Mouse (Mus musculus) kidney, embryonic 15.5 days (tissue): ENCODE measurements around the gene Ccdc87. TPM values are rescaled to one million over a fixed set of nuclear protein-coding genes. Genes with fewer than 3 reads are reported as not detected.

Source experiments
- ATAC-seq: fragments of 200-750 bp; cut with Nextera tagmentation; replicated peaks from 2 replicates; pipeline ENCODE4 v1.8.0; 2017; ENCODE audit warnings: moderate TSS enrichment; ENCODE audit not compliant: low FRiP score
- H3K27ac ChIP-seq: fragments of 300-500 bp; sonication (generic); 2 replicates; pipeline ENCODE4 v1.5.1; 2015; ENCODE audit warnings: mild to moderate bottlenecking, inconsistent platforms
- H3K27me3 ChIP-seq: fragments of 300-500 bp; sonication (generic); 2 replicates; pipeline ENCODE4 v1.6.1; 2015; ENCODE audit warnings: inconsistent platforms
- H3K36me3 ChIP-seq: fragments of 300-500 bp; sonication (generic); 2 replicates; pipeline ENCODE4 v1.6.1; 2015; ENCODE audit warnings: inconsistent platforms
- H3K4me1 ChIP-seq: fragments of 300-500 bp; sonication (generic); 2 replicates; pipeline ENCODE4 v1.6.1; 2015; ENCODE audit warnings: inconsistent platforms
- H3K4me2 ChIP-seq: fragments of 300-500 bp; sonication (generic); 2 replicates; pipeline ENCODE4 v1.6.1; 2015; ENCODE audit warnings: moderate library complexity, mild to moderate bottlenecking, inconsistent platforms
- H3K4me3 ChIP-seq: fragments of 300-500 bp; sonication (generic); replicated peaks from 2 replicates; pipeline ENCODE4 v1.5.1; 2015; ENCODE audit warnings: mild to moderate bottlenecking, inconsistent platforms
- H3K9ac ChIP-seq: fragments of 300-500 bp; sonication (generic); 2 replicates; pipeline ENCODE4 v1.6.1; 2015; ENCODE audit warnings: mild to moderate bottlenecking, inconsistent platforms
- H3K9me3 ChIP-seq: fragments of 300-500 bp; sonication (generic); replicated peaks from 2 replicates; pipeline ENCODE4 v1.6.1; 2016; ENCODE audit warnings: inconsistent platforms
- WGBS: fragments of 180-500 bp; shearing (Covaris S2); methylation state at CpG from one replicate; pipeline ENCODE4 v1.1.7; 2015; ENCODE audit warnings: mixed read lengths; 5-methylcytosine and 5-hydroxymethylcytosine counted together
- polyA plus RNA-seq: library from polyadenylated mRNA; unstranded; fragments of >200 nt; fragmentation: Nextera tagmentation; extraction: Ambion mirVana; gene quantifications from 2 replicates; pipeline ENCODE4 v1.2.1, GENCODE M21; 2015

Gene Ccdc87
- polyA plus RNA-seq, 1 experiment from 2014 or later, result not detected

DNA sequence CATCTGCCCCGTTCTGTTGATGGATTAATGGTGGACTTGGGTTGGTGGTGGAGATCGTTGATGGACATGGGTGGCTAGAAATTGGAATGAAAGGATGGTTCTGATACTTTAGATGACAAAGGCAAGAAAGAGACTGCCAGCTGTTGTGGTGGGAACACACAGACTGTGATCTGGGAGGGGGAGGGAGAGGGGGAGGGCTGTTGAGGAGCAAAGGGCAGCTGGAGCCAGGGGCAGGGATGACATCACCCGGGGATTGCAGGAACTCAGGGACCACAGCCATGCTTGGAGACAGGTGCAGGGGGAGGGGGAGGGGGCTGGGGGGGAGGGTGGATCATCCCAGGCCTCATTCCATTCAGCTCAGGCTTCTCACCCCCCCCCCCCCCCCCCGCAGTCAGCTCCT lies 37.1 kb downstream of the Ccdc87 start:
- H3K9me3 ChIP-seq, result no peaks in the 10 kb centered on the region
- 60% methylated on average over 2 of the region's 4 CpGs for WGBS
- H3K4me2 ChIP-seq, result no peak overlapping the region
- H3K4me1 ChIP-seq, result peaks cover 29% of the 10 kb centered on the region
- no peaks in the 10 kb centered on the region for H3K36me3 ChIP-seq
- no peaks in the 10 kb centered on the region for H3K27me3 ChIP-seq
- H3K9ac ChIP-seq, result no peak overlapping the region
- no peak overlapping the region for H3K27ac ChIP-seq
- ATAC-seq, result no peak
- no peak overlapping the region for H3K4me3 ChIP-seq

GRCm38 (mm10) chr19:4876755-4877154 lies 37.6 kb downstream of the Ccdc87 start:
- Histone ChIP-seq H3K4me2 (peak overlapping the region; percentile 89), H3K27ac (no peak overlapping the region), H3K36me3 (no peaks in the 10 kb centered on the region), H3K9me3 (no peaks in the 10 kb centered on the region), H3K27me3 (no peaks in the 10 kb centered on the region), H3K4me1 (peaks cover 29% of the 10 kb centered on the region), H3K9ac (no peak overlapping the region), H3K4me3 (no peak overlapping the region)
- ATAC-seq, result no peak
- 32% methylated on average over 3 of the region's 3 CpGs for WGBS

- peak within 1 kb of the TSS; percentile 99 for H3K4me3 ChIP-seq
- no peaks in the 10 kb centered on the region for H3K9me3 ChIP-seq
- peaks cover 29% of the 10 kb centered on the region for H3K4me1 ChIP-seq
- no peaks in the 10 kb centered on the region for H3K36me3 ChIP-seq
- peak within 1 kb of the TSS; percentile 88 for H3K27ac ChIP-seq
- H3K4me2 ChIP-seq, result peak within 1 kb of the TSS; percentile 89
- WGBS, result under 1% methylated on average over 17 of the region's 17 CpGs
- H3K27me3 ChIP-seq, result no peaks in the 10 kb centered on the region
- peak; percentile 49 for ATAC-seq
- H3K9ac ChIP-seq, result peak within 1 kb of the TSS; percentile 92
Observed at GRCm38 (mm10) chr19:4877785-4878184, 38.6 kb downstream of the Ccdc87 start, which contains the start of gene Actn3. Gene Actn3 (minus strand): TSS chr19:4877909.

DNA sequence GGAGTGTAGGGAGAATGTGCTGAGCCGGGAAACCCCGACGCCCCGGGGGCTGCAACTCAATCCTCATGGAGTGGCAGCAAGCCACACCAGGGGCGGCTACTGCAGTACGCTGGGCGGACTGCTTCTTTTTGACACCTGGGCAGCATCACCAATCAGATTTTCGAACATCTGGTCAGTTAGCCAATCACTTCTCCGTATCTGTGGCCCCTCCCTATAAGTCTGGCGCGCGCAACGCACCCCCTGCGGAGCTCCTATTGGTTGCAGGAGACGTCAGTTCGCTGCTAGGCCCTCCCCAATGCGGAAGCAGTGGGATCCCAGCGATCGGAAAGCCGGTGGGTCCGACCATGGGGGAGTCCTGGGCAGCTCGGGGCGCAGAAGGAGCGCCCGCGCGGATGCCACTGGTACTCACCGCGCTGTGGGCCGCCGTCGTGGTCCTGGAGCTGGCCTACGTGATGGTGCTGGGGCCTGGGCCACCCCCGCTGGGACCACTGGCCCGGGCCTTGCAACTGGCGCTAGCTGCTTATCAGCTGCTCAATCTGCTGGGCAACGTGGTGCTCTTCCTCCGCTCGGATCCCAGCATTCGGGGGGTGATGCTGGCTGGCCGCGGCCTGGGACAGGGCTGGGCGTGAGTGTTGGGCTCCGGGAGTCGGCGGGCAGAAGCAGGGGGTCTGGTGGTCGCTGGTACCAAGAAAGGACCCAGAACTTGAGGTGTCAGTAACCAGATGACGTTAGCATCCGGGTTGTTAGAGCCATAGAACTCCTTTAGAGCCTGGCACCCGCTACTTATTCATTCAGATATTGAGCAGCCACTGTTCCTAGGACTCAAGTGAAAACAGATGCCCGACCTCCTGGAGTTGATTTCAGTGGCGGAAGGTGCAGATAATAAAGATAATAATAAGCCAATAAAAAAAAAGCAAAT lies 39.5 kb downstream of the Ccdc87 start, which contains the start of gene Zdhhc24:
TSS of gene Zdhhc24 (plus strand) at position 264 of the 919 bp plus-strand sequence.
- H3K36me3 ChIP-seq, result no peaks in the 10 kb centered on the region
- peak within 1 kb of the TSS; percentile 89 for H3K4me2 ChIP-seq
- H3K27me3 ChIP-seq, result no peaks in the 10 kb centered on the region
- peak; percentile 98 for ATAC-seq
- peak within 1 kb of the TSS; percentile 88 for H3K27ac ChIP-seq
- peaks cover 29% of the 10 kb centered on the region for H3K4me1 ChIP-seq
- 2% methylated on average over 52 of the region's 52 CpGs for WGBS
- H3K4me3 ChIP-seq, result peak within 1 kb of the TSS; percentile 99
- H3K9ac ChIP-seq, result peak within 1 kb of the TSS; percentile 92
- H3K9me3 ChIP-seq, result no peaks in the 10 kb centered on the region

DNA sequence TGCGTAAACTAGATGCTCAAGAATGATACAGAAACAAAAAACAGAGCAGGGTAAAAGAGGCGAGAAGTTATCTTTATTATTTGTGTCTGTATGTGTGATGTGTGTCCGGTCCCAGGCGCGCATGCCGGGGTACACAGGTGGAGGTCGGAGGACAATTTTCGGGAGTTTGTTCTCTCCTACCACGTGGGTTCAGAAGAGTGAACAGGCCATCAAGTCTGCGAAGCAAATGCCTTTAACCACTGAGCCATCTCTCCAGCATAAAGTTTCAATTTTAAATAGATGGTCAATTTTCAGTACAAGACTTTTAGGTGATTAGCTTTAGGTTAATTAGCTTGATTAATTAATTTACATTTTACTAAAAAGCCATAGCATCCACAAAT lies 40.1 kb downstream of the Ccdc87 start:
- 64% methylated on average over 10 of the region's 10 CpGs for WGBS
- Histone ChIP-seq H3K4me2 (peak overlapping the region; percentile 89), H3K4me3 (peak overlapping the region; percentile 99), H3K27me3 (no peaks in the 10 kb centered on the region), H3K9ac (peak overlapping the region; percentile 92), H3K27ac (no peak overlapping the region), H3K9me3 (no peaks in the 10 kb centered on the region), H3K36me3 (no peaks in the 10 kb centered on the region), H3K4me1 (peaks cover 29% of the 10 kb centered on the region)
- ATAC-seq, result no peak

DNA sequence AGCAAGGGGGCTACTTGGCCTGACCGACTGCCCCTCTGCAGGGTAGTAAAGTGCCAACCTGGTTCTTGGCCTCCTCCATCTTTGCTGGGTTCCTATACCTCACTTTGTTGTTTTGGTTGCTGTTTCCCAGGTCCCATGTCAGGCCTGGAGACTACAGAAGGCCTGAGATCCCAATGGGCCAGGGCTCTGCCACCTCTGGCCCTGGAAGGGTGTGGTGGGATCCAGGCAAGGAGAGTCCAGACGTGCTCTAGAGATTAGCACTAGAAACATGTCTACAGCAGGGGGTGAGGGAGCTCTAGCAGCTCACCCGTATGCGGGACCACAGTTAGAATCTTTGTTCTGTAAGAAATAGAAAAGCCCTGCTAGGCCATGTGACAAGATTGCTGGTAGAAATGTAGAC lies 44.8 kb downstream of the Ccdc87 start:
- Histone ChIP-seq H3K27ac (no peak overlapping the region), H3K4me2 (no peak overlapping the region), H3K9me3 (no peaks in the 10 kb centered on the region), H3K9ac (no peak overlapping the region), H3K27me3 (no peaks in the 10 kb centered on the region), H3K36me3 (no peaks in the 10 kb centered on the region), H3K4me3 (no peak overlapping the region), H3K4me1 (peaks cover 11% of the 10 kb centered on the region)
- 83% methylated on average over 4 of the region's 4 CpGs for WGBS
- ATAC-seq, result no peak

DNA sequence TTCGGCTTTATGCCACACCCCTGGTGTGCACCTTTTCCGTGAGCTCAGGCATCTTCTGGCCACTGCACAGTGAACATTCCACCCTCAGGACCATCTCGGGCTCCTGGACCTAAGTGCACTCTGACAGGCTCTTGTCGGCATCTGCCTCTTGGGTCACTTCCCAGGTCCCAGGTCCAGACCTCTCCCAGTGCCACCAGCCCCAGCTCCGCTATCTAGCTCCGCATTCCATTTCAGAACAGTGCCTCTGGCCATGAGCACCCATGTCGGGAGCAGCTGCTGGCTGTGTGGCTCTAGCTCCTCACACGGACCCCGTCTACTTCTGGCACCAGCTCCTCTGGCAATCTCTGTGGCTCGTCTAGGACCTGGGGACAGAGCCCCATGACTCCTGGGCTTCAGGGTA lies 50.6 kb downstream of the Ccdc87 start:
- no peak overlapping the region for H3K9ac ChIP-seq
- H3K4me3 ChIP-seq, result no peak overlapping the region
- H3K4me1 ChIP-seq, result no peaks in the 10 kb centered on the region
- no peak overlapping the region for H3K27ac ChIP-seq
- no peaks in the 10 kb centered on the region for H3K27me3 ChIP-seq
- no peak overlapping the region for H3K4me2 ChIP-seq
- no peak for ATAC-seq
- peaks cover 16% of the 10 kb centered on the region; the same call in 1 of the 2 replicates for H3K36me3 ChIP-seq
- 85% methylated on average over 10 of the region's 10 CpGs for WGBS
- no peaks in the 10 kb centered on the region for H3K9me3 ChIP-seq

DNA sequence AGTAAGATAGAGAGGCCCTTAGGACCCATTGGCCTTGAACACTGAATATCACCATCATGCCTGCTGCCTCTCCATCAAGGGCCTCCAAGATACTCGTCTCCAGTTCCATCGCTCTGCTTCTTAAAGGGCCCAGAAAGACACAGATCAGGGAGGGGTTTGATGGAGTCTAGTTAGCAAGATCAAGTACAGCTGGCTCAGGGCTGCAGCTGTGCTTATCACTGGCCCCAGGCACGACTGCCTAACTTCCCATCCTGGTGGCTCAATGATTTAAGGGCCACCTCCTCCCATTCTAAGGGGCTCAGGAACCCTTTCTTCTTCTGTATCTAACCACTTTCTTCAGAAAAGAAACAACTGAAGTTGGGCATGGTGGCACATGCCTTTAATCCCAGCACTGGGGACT lies 52.6 kb downstream of the Ccdc87 start:
- H3K36me3 ChIP-seq, result peaks cover 16% of the 10 kb centered on the region; the same call in 1 of the 2 replicates
- H3K27me3 ChIP-seq, result no peaks in the 10 kb centered on the region
- H3K4me1 ChIP-seq, result peaks cover 4% of the 10 kb centered on the region; the same call in 1 of the 2 replicates
- H3K9ac ChIP-seq, result no peak overlapping the region
- H3K4me2 ChIP-seq, result no peak overlapping the region
- no peak overlapping the region for H3K27ac ChIP-seq
- WGBS, result 82% methylated on average over 3 of the region's 3 CpGs
- H3K9me3 ChIP-seq, result no peaks in the 10 kb centered on the region
- ATAC-seq, result no peak
- H3K4me3 ChIP-seq, result no peak overlapping the region

Other genes with a start within 250 kb of the Ccdc87 start
- 6.6 and 7.7 TPM in 2 replicates for gene Lrfn4, start 223.7 kb upstream of the Ccdc87 start, polyA plus RNA-seq
- 79.8 and 80.5 TPM in 2 replicates for gene Rce1, start 213.7 kb upstream of the Ccdc87 start, polyA plus RNA-seq
- gene Gm960, start 140.7 kb upstream of the Ccdc87 start, polyA plus RNA-seq, result 2.0 and 3.4 TPM in 2 replicates
- 2.7 and 2.9 TPM in 2 replicates for gene Sptbn2, start 128.2 kb upstream of the Ccdc87 start, polyA plus RNA-seq
- 75.2 and 75.5 TPM in 2 replicates for gene Rbm4b, start 82.9 kb upstream of the Ccdc87 start, polyA plus RNA-seq
- 66.1 and 67.6 TPM in 2 replicates for gene Rbm4, start 45.5 kb upstream of the Ccdc87 start, polyA plus RNA-seq
- gene Gm21992, start 27.8 kb upstream of the Ccdc87 start, polyA plus RNA-seq, result 38.2 and 40.3 TPM in 2 replicates
- gene Rbm14, start 27.7 kb upstream of the Ccdc87 start, polyA plus RNA-seq, result 97.3 and 103 TPM in 2 replicates
- 59.3 and 64.5 TPM in 2 replicates for gene Ccs, start within 50 bp of the Ccdc87 start, polyA plus RNA-seq
- gene Ctsf, start 15.8 kb downstream of the Ccdc87 start, polyA plus RNA-seq, result 48.2 and 58.1 TPM in 2 replicates
- gene Actn3, start 38.5 kb downstream of the Ccdc87 start, polyA plus RNA-seq, result 10.6 and 12.0 TPM in 2 replicates
- gene Zdhhc24, start 39.3 kb downstream of the Ccdc87 start, polyA plus RNA-seq, result 10.8 and 12.0 TPM in 2 replicates
- gene Bbs1, start 67.3 kb downstream of the Ccdc87 start, polyA plus RNA-seq, result 5.2 and 6.7 TPM in 2 replicates
- 96.4 and 108 TPM in 2 replicates for gene Dpp3, start 88.9 kb downstream of the Ccdc87 start, polyA plus RNA-seq
- 2.9 and 3.0 TPM in 2 replicates for gene Peli3, start 103.8 kb downstream of the Ccdc87 start, polyA plus RNA-seq
- 108 and 125 TPM in 2 replicates for gene Mrpl11, start 122.8 kb downstream of the Ccdc87 start, polyA plus RNA-seq
- 0.18 TPM in 1 of 2 replicates, not detected in the other for gene Npas4, start 150.9 kb downstream of the Ccdc87 start, polyA plus RNA-seq
- gene Slc29a2, start 184.5 kb downstream of the Ccdc87 start, polyA plus RNA-seq, result 6.0 and 7.0 TPM in 2 replicates
- 51.0 and 51.7 TPM in 2 replicates for gene B4gat1, start 199.5 kb downstream of the Ccdc87 start, polyA plus RNA-seq
- gene AC124502.3, start 199.5 kb downstream of the Ccdc87 start, polyA plus RNA-seq, result 2.1 and 2.3 TPM in 2 replicates
- 44.0 and 51.6 TPM in 2 replicates for gene Brms1, start 202.0 kb downstream of the Ccdc87 start, polyA plus RNA-seq
- 3.0 and 4.2 TPM in 2 replicates for gene Rin1, start 211.1 kb downstream of the Ccdc87 start, polyA plus RNA-seq
- gene Cd248, start 228.7 kb downstream of the Ccdc87 start, polyA plus RNA-seq, result 50.3 and 74.1 TPM in 2 replicates
- gene Tmem151a, start 246.2 kb downstream of the Ccdc87 start, polyA plus RNA-seq, result 1.3 and 1.8 TPM in 2 replicates
- 99.8 and 101 TPM in 2 replicates for gene Yif1a, start 249.2 kb downstream of the Ccdc87 start, polyA plus RNA-seq